Mouse (Mus musculus): Measurements from ENCODE around the gene Pip5k1b.

DNA sequence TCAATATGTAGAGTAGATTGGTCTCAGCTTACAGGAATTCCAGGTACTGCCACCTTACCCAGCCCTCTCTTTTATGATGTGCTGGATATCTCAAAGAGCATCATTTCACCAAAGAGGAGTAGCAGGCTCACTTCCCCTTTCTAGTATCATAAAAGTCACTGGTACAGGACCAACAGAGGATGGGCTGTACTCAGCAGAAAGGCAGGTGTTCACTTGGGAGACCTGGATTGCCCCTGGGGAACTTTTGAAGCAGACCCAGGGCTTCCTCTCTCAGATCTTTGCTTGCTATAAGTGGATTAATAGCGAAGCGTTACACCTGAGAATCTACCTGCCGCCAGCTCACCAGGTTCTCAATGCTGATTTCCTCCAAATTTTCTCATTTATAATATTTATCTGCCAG, 127.7 kb downstream of the Pip5k1b start:
- TF ChIP-seq CTCF (IDR thresholded peaks at IDR 0.05; ENCODE audit: borderline replicate concordance, insufficient read depth, low read depth, low read length) (no peak), POLR2A (IDR thresholded peaks at IDR 0.05; ENCODE audit: borderline replicate concordance, insufficient read depth, low read length) (no peak)

Measured in cerebellum, adult 2 months (tissue).